In the genomic region with DNA sequence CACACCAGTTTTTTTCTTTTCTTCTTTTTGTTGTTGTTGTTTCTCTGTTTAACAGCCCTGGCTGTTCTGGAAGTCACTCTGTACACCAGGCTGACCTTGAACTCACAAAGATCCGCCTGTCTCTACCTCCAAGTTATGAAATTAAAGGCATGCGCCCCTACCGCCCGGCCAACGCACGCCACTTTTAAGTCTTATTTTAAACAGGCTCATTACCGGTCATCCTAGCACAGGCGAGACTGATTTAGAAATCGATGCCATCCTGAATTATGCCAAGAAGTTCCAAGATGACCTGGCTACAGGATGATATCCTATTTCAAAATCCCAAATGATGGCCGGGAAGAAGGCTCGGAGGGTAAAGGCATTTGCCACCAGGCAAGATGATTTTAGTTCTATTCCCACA, we compare ENCODE assay signal across 8 mouse cellular contexts. TPM values are rescaled to one million over a fixed set of nuclear protein-coding genes. Genes with fewer than 3 reads are reported as not detected.
DNase-seq lines count a peak whose midpoint lies in the region; ATAC-seq lines count a peak whose summit lies in the region.

Gene Gadd45gip1, plus strand, starts transcription at position 33 of the 400 bp plus-strand sequence.

- H3K4me2 ChIP-seq in forebrain, embryonic 13.5 days = peak within 1 kb of the TSS; percentile 74
- peak within 1 kb of the TSS; percentile 63 for H3K4me2 ChIP-seq in limb, embryonic 13.5 days (replicated peaks)
- H3K4me2 ChIP-seq in midbrain, embryonic 15.5 days = peak within 1 kb of the TSS; percentile 62

- WGBS in forebrain, embryonic 13.5 days = 80% methylated on average over 11 of the region's 11 CpGs
- 76% methylated on average over 11 of the region's 11 CpGs for WGBS in limb, embryonic 13.5 days
- 77% methylated on average over 11 of the region's 11 CpGs for WGBS in midbrain, embryonic 15.5 days

- no peaks in the 10 kb centered on the region for H3K27me3 ChIP-seq in forebrain, embryonic 13.5 days
- no peaks in the 10 kb centered on the region for H3K27me3 ChIP-seq in limb, embryonic 13.5 days
- H3K27me3 ChIP-seq in midbrain, embryonic 15.5 days (replicated peaks) = no peaks in the 10 kb centered on the region

- H3K36me3 ChIP-seq in forebrain, embryonic 13.5 days (ENCODE audit: poor library complexity, severe bottlenecking) = peaks cover 28% of the 10 kb centered on the region
- peaks cover 33% of the 10 kb centered on the region for H3K36me3 ChIP-seq in limb, embryonic 13.5 days
- peaks cover 24% of the 10 kb centered on the region for H3K36me3 ChIP-seq in midbrain, embryonic 15.5 days (replicated peaks)

- peaks cover 40% of the 10 kb centered on the region for H3K4me1 ChIP-seq in forebrain, embryonic 13.5 days
- H3K4me1 ChIP-seq in limb, embryonic 13.5 days = peaks cover 33% of the 10 kb centered on the region
- H3K4me1 ChIP-seq in midbrain, embryonic 15.5 days = peaks cover 12% of the 10 kb centered on the region

- peak within 1 kb of the TSS; percentile 95 for H3K27ac ChIP-seq in forebrain, embryonic 13.5 days
- H3K27ac ChIP-seq in limb, embryonic 13.5 days = peak within 1 kb of the TSS; percentile 96
- H3K27ac ChIP-seq in midbrain, embryonic 15.5 days = peak within 1 kb of the TSS; percentile 87

- peak within 1 kb of the TSS; percentile 97 for H3K9ac ChIP-seq in forebrain, embryonic 13.5 days
- H3K9ac ChIP-seq in limb, embryonic 13.5 days = peak within 1 kb of the TSS; percentile 98
- H3K9ac ChIP-seq in midbrain, embryonic 15.5 days = peak within 1 kb of the TSS; percentile 83

- H3K9me3 ChIP-seq in forebrain, embryonic 13.5 days (replicated peaks) = no peaks in the 10 kb centered on the region
- no peaks in the 10 kb centered on the region for H3K9me3 ChIP-seq in limb, embryonic 13.5 days
- H3K9me3 ChIP-seq in midbrain, embryonic 15.5 days = no peaks in the 10 kb centered on the region

- ATAC-seq in forebrain, embryonic 13.5 days = no peak
- no peak for ATAC-seq in limb, embryonic 13.5 days (ENCODE audit: low FRiP score, low read depth)
- ATAC-seq in midbrain, embryonic 15.5 days (replicated peaks) = no peak

- DNase-seq in cerebellum, adult 11-12 months = peak; percentile 47
- DNase-seq in cerebellum, postnatal 4 days (ENCODE audit: low spot score in 2 of 2) = no peak
- DNase-seq in adrenal gland, adult (ENCODE audit: inconsistent age in 2 of 2, low spot score in 1 of 2) = peak; percentile 69 to 88
- peak; percentile 40 for DNase-seq in heart, postnatal 4 days
- DNase-seq in thymus, postnatal 36 days = peak; percentile 32 to 37

- H3K4me3 ChIP-seq in forebrain, embryonic 13.5 days = peak within 1 kb of the TSS; percentile 88
- peak within 1 kb of the TSS; percentile 93 for H3K4me3 ChIP-seq in limb, embryonic 13.5 days
- peak within 1 kb of the TSS; percentile 58 for H3K4me3 ChIP-seq in midbrain, embryonic 15.5 days

RNA-seq across cellular contexts. Expression of gene Gadd45gip1, which starts in this region (rescaled TPM):
- 42.6 and 47.0 TPM in 2 replicates for polyA plus RNA-seq in forebrain, embryonic 13.5 days (2015; fragmentation: Nextera tagmentation; extraction: Ambion mirVana)
- 10 to 100 TPM; 24.2 to 26.2 TPM for total RNA-seq in heart, postnatal 4 days (2021)
- 48.1 and 48.4 TPM in 2 replicates for polyA plus RNA-seq in limb, embryonic 13.5 days (2015; fragmentation: Nextera tagmentation; extraction: Ambion mirVana)
- polyA plus RNA-seq in midbrain, embryonic 15.5 days (2015; fragmentation: Nextera tagmentation; extraction: Ambion mirVana) = 35.5 and 36.1 TPM in 2 replicates

Comparison
In these comparisons a context has a peak if more than half of its experiments do, and no peak if none do; other contexts are left out.
1. DNase-seq: peak in cerebellum, adult 11-12 months (single experiment), adrenal gland, adult (2 of 2), heart, postnatal 4 days (single experiment) and thymus, postnatal 36 days (2 of 2); none in cerebellum, postnatal 4 days (0 of 2).
2. Peak in every context shown above with its lines, with median percentiles within 50 percentile points of each other: H3K27ac ChIP-seq, H3K4me2 ChIP-seq, H3K4me3 ChIP-seq and H3K9ac ChIP-seq.